Mouse (Mus musculus) lung, adult 2 months (tissue): ENCODE data around the gene Recql.

Experiments
- CTCF ChIP-seq: fragments of 200-500 bp; IDR thresholded peaks from 2 replicates; pipeline ENCODE4 v1.5.1; 2011; ENCODE audit warnings: mild to moderate bottlenecking, low read length, control low read depth; ENCODE audit not compliant: insufficient read depth
- POLR2A ChIP-seq: fragments of 200-500 bp; IDR thresholded peaks from 2 replicates; pipeline ENCODE4 v1.6.1; 2011; ENCODE audit warnings: low read depth, mild to moderate bottlenecking, control low read depth, low read length, borderline replicate concordance; ENCODE audit errors: extremely low read depth

- TF ChIP-seq CTCF (no peak), POLR2A (no peak)
Observed at GRCm38 (mm10) chr6:142317106-142317505, 69.8 kb downstream of the Recql start.
